Mouse (Mus musculus) midbrain, embryonic 12.5 days (tissue): ENCODE data around the gene Tle6. TPM values are rescaled to one million over a fixed set of nuclear protein-coding genes. Genes with fewer than 3 reads are reported as not detected.

ENCODE experiments used
- ATAC-seq: fragments of 200-750 bp; cut with Nextera tagmentation; 2 replicates; pipeline ENCODE4 v1.8.0; 2017; ENCODE audit warnings: low read depth, moderate TSS enrichment, moderate library complexity; ENCODE audit not compliant: low FRiP score
- H3K27ac ChIP-seq: fragments of 300-500 bp; sonication (generic); replicated peaks from 2 replicates; pipeline ENCODE4 v1.5.1; 2016; ENCODE audit warnings: mild to moderate bottlenecking
- H3K27me3 ChIP-seq: fragments of 300-500 bp; sonication (generic); 2 replicates; pipeline ENCODE4 v1.6.1; 2016; ENCODE audit warnings: mild to moderate bottlenecking
- H3K36me3 ChIP-seq: fragments of 300-500 bp; sonication (generic); 2 replicates; pipeline ENCODE4 v1.6.1; 2016
- H3K4me1 ChIP-seq: fragments of 300-500 bp; sonication (generic); 2 replicates; pipeline ENCODE4 v1.6.1; 2016
- H3K4me2 ChIP-seq: fragments of 300-500 bp; sonication (generic); replicated peaks from 2 replicates; pipeline ENCODE4 v1.6.1; 2016; ENCODE audit warnings: mild to moderate bottlenecking, moderate library complexity
- H3K4me3 ChIP-seq: fragments of 300-500 bp; sonication (generic); 2 replicates; pipeline ENCODE4 v1.5.1; 2016; ENCODE audit warnings: mild to moderate bottlenecking
- H3K9ac ChIP-seq: fragments of 300-500 bp; sonication (generic); replicated peaks from 2 replicates; pipeline ENCODE4 v1.6.1; 2016; ENCODE audit warnings: mild to moderate bottlenecking, moderate library complexity
- H3K9me3 ChIP-seq: fragments of 300-500 bp; sonication (generic); 2 replicates; pipeline ENCODE4 v1.6.1; 2016; ENCODE audit warnings: mild to moderate bottlenecking
- WGBS: fragments of 180-500 bp; shearing (Covaris S2); methylation state at CpG from one replicate; pipeline ENCODE4 v1.1.7; 2016; 5-methylcytosine and 5-hydroxymethylcytosine counted together
- polyA plus RNA-seq: library from polyadenylated mRNA; unstranded; fragments of >200 nt; fragmentation: Nextera tagmentation; extraction: Ambion mirVana; gene quantifications from 2 replicates; pipeline ENCODE4 v1.2.1, GENCODE M21; 2016

Gene Tle6
- polyA plus RNA-seq, 1 experiment from 2014 or later: 5.1 TPM

DNA sequence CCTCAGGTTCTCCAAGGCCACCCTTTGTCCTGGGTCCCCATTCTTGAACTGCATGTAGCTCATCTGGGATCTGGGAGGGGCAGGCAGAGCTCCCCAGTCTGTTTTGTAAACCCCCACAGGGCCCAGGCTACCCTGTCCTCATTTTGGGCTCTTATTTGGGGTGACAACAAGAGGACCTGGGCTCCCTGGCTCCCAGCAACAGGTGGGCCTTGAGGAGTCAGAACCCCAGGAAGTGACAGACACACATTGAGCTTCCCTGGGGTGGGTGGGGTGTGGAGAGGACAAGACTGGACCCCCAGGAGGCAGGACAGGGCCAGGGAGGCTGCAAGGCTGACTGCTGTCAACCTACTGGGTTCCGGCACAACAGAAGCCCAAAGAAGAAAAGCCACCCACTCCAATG lies 57.2 kb downstream of the Tle6 start:
- Histone ChIP-seq H3K4me1 (peaks cover 32% of the 10 kb centered on the region), H3K9me3 (no peaks in the 10 kb centered on the region), H3K4me3 (peak overlapping the region; percentile 94), H3K36me3 (peaks cover 5% of the 10 kb centered on the region; the same call in 1 of the 2 replicates), H3K27ac (no peak overlapping the region), H3K27me3 (no peaks in the 10 kb centered on the region), H3K4me2 (peak overlapping the region; percentile 98), H3K9ac (peak overlapping the region; percentile 93)
- no peak for ATAC-seq
- 70% methylated on average over 1 of the region's 1 CpGs for WGBS

DNA sequence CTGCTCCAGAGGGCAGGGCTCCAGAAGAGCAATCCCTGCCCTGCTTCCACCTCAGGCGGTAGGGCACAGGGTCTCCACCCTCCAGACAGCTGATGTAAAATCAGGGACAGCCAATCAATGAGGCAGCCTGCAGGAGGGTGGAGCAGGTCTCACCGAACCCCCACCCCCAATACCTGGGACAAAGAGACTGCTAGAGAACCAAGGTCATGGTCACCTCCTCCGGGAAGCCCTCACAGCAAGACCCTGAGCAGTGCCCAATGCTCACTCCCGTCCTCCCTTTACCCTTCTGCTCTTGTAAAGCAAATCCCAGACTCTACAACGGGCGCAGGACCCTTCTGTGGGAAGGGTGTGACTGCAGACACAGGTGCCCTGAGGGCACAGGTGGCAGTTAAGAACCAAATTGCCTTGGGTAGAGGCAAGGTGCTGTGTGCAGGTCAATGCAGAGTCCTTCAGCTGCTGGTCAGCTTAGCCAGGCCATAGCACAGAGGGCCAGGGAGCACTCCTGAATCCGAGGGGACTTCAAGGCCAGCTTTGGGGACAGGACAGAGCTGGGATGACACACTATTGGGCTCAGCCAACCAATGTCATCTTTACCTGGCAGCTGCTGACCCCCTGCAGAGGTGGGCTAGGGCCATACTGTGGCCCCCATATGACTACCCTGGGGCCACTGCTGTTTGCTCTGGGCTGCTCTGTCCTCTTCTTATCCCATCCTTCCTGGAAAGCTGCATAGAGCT lies 58.0 kb downstream of the Tle6 start:
- peaks cover 32% of the 10 kb centered on the region for H3K4me1 ChIP-seq
- H3K9me3 ChIP-seq: no peaks in the 10 kb centered on the region
- H3K4me2 ChIP-seq: peak overlapping the region; percentile 98
- peaks cover 6% of the 10 kb centered on the region; the same call in 1 of the 2 replicates for H3K36me3 ChIP-seq
- no peak overlapping the region for H3K27ac ChIP-seq
- peak overlapping the region; percentile 93 for H3K9ac ChIP-seq
- peak overlapping the region; percentile 94 for H3K4me3 ChIP-seq
- 77% methylated on average over 7 of the region's 7 CpGs for WGBS
- ATAC-seq: no peak
- H3K27me3 ChIP-seq: no peaks in the 10 kb centered on the region

DNA sequence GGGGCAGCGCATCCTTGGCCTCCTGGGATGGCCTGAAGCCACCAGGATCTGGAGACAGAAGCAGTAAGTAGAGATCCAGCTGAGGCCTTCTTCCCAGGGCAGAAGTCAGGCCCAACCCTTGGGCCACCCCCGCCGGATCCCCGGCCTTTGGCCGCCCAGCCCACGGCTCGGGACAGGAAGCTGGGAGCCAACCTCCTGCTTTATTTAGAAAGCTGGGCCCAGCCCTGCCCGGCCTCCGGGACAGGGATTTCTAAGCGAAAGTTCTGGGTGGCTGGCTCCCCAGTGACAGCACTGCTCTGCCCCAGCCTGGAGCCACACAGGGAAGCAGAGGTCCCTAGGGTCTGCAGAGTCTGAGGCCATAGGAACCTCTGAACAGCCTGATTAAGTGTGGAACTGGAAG lies 59.1 kb downstream of the Tle6 start:
- Histone ChIP-seq H3K9ac (no peak overlapping the region), H3K9me3 (no peaks in the 10 kb centered on the region), H3K4me2 (no peak overlapping the region), H3K4me1 (peaks cover 32% of the 10 kb centered on the region), H3K27ac (no peak overlapping the region), H3K4me3 (no peak overlapping the region), H3K36me3 (peaks cover 10% of the 10 kb centered on the region; the same call in 1 of the 2 replicates), H3K27me3 (no peaks in the 10 kb centered on the region)
- 82% methylated on average over 10 of the region's 10 CpGs for WGBS
- no peak for ATAC-seq

DNA sequence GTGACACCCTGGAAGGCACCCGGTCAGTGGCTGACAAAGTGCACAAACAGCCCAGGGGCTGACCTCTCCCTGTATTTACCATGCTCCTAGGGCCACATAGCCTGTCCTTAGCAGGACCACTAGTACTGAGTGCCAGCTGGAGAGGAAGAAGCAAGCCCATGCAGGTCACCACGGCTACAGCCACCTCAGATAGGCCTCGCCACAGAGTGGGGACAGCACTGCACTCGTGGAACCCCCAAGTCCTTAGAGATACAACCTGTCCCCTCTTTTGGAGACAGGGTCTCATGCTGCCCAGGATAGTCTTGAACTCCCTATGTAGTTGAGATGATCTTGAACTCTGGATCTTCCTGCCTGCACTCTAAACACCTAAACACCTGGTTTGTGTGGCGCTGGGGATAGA lies 59.5 kb downstream of the Tle6 start:
- H3K27ac ChIP-seq: no peak overlapping the region
- H3K4me1 ChIP-seq: peaks cover 32% of the 10 kb centered on the region
- H3K9me3 ChIP-seq: no peaks in the 10 kb centered on the region
- peaks cover 10% of the 10 kb centered on the region; the same call in 1 of the 2 replicates for H3K36me3 ChIP-seq
- H3K4me3 ChIP-seq: no peak overlapping the region
- WGBS: 86% methylated on average over 5 of the region's 5 CpGs
- no peak overlapping the region for H3K9ac ChIP-seq
- ATAC-seq: no peak
- no peak overlapping the region for H3K4me2 ChIP-seq
- H3K27me3 ChIP-seq: no peaks in the 10 kb centered on the region

Other genes with a start within 250 kb of the Tle6 start
- gene Mfsd12, start 243.6 kb downstream of the Tle6 start, polyA plus RNA-seq: 12.0 and 13.7 TPM in 2 replicates
- gene 4930404N11Rik, start 235.3 kb downstream of the Tle6 start, polyA plus RNA-seq: 0.34 and 0.92 TPM in 2 replicates
- gene Fzr1, start 222.6 kb downstream of the Tle6 start, polyA plus RNA-seq: 135 and 139 TPM in 2 replicates
- 63.5 and 67.2 TPM in 2 replicates for gene Dohh, start 216.6 kb downstream of the Tle6 start, polyA plus RNA-seq
- gene Gm48551, start 216.6 kb downstream of the Tle6 start, polyA plus RNA-seq: 4.2 and 5.5 TPM in 2 replicates
- gene Gm48552, start 212.1 kb downstream of the Tle6 start, polyA plus RNA-seq: 0.50 and 2.3 TPM in 2 replicates
- gene Smim24, start 208.0 kb downstream of the Tle6 start, polyA plus RNA-seq: 2.1 and 2.8 TPM in 2 replicates
- gene Nfic, start 145.4 kb downstream of the Tle6 start, polyA plus RNA-seq: 14.7 and 19.7 TPM in 2 replicates
- gene Celf5, start 118.4 kb downstream of the Tle6 start, polyA plus RNA-seq: 37.1 and 44.4 TPM in 2 replicates
- gene Ncln, start 104.7 kb downstream of the Tle6 start, polyA plus RNA-seq: 66.9 and 68.3 TPM in 2 replicates
- 0.41 and 0.77 TPM in 2 replicates for gene S1pr4, start 100.9 kb downstream of the Tle6 start, polyA plus RNA-seq
- gene Gna15, start 76.8 kb downstream of the Tle6 start, polyA plus RNA-seq: 0.58 and 1.0 TPM in 2 replicates
- gene Gna11, start 55.9 kb downstream of the Tle6 start, polyA plus RNA-seq: 70.9 and 72.6 TPM in 2 replicates
- 524 and 532 TPM in 2 replicates for gene Aes, start 41.6 kb downstream of the Tle6 start, polyA plus RNA-seq
- 17.8 and 17.9 TPM in 2 replicates for gene Tle2, start 26.5 kb downstream of the Tle6 start, polyA plus RNA-seq
- 2.5 and 2.6 TPM in 2 replicates for gene BC025920, start 5.2 kb upstream of the Tle6 start, polyA plus RNA-seq
- gene Sirt6, start 26.7 kb upstream of the Tle6 start, polyA plus RNA-seq: 52.8 and 54.1 TPM in 2 replicates
- gene Ankrd24, start 27.5 kb upstream of the Tle6 start, polyA plus RNA-seq: 6.3 and 7.4 TPM in 2 replicates
- gene Gm10778, start 48.0 kb upstream of the Tle6 start, polyA plus RNA-seq: 4.8 and 5.1 TPM in 2 replicates
- gene Zfp433, start 103.8 kb upstream of the Tle6 start, polyA plus RNA-seq: 18.2 and 21.1 TPM in 2 replicates
- gene Gm3055, start 170.1 kb upstream of the Tle6 start, polyA plus RNA-seq: 15.4 and 15.8 TPM in 2 replicates
- gene Gm4767, start 211.1 kb upstream of the Tle6 start, polyA plus RNA-seq: 2.5 and 2.6 TPM in 2 replicates